Mouse (Mus musculus) hindbrain, embryonic 16.5 days (tissue): ENCODE data around the gene Rbbp6. TPM values are rescaled to one million over a fixed set of nuclear protein-coding genes. Genes with fewer than 3 reads are reported as not detected.

ENCODE experiments used
- ATAC-seq: fragments of 200-750 bp; cut with Nextera tagmentation; 2 replicates; pipeline ENCODE4 v1.8.0; 2017; ENCODE audit warnings: moderate TSS enrichment, moderate library complexity
- H3K27ac ChIP-seq: fragments of 300-500 bp; sonication (generic); 2 replicates; pipeline ENCODE4 v1.5.1; 2014; ENCODE audit warnings: low read depth, mild to moderate bottlenecking, control low read depth, low read length, moderate library complexity
- H3K27me3 ChIP-seq: fragments of 300-500 bp; sonication (generic); replicated peaks from 2 replicates; pipeline ENCODE4 v1.6.1; 2014; ENCODE audit warnings: low read length; ENCODE audit not compliant: control insufficient read depth, insufficient read depth
- H3K36me3 ChIP-seq: fragments of 300-500 bp; sonication (generic); 2 replicates; pipeline ENCODE4 v1.6.1; 2014; ENCODE audit warnings: mild to moderate bottlenecking, low read length, moderate library complexity, mixed read lengths; ENCODE audit not compliant: control insufficient read depth, insufficient read depth
- H3K4me1 ChIP-seq: fragments of 300-500 bp; sonication (generic); 2 replicates; pipeline ENCODE4 v1.6.1; 2014; ENCODE audit warnings: low read depth, low read length; ENCODE audit not compliant: control insufficient read depth, insufficient read depth
- H3K4me2 ChIP-seq: fragments of 300-500 bp; sonication (generic); 2 replicates; pipeline ENCODE4 v1.6.1; 2014; ENCODE audit warnings: mild to moderate bottlenecking, low read length, control low read depth, moderate library complexity
- H3K4me3 ChIP-seq: fragments of 300-500 bp; sonication (generic); 2 replicates; pipeline ENCODE4 v1.5.1; 2014; ENCODE audit warnings: mild to moderate bottlenecking, low read length, control low read depth, moderate library complexity
- H3K9ac ChIP-seq: fragments of 300-500 bp; sonication (generic); 2 replicates; pipeline ENCODE4 v1.6.1; 2014; ENCODE audit warnings: low read depth, mild to moderate bottlenecking, control low read depth, low read length, moderate library complexity
- H3K9me3 ChIP-seq: fragments of 300-500 bp; sonication (generic); 2 replicates; pipeline ENCODE4 v1.6.1; 2014; ENCODE audit warnings: mild to moderate bottlenecking, low read length, moderate library complexity; ENCODE audit not compliant: control insufficient read depth
- WGBS: fragments of 180-500 bp; shearing (Covaris S2); extraction: QIAGEN DNeasy Blood & Tissue Kit; methylation state at CpG from one replicate; pipeline ENCODE4 v1.1.7; 2014; 5-methylcytosine and 5-hydroxymethylcytosine counted together
- polyA plus RNA-seq: library from polyadenylated mRNA; unstranded; fragments of >200 nt; fragmentation: Nextera tagmentation; extraction: Ambion mirVana; gene quantifications from 2 replicates; pipeline ENCODE4 v1.2.1, GENCODE M21; 2015

Rbbp6 gene
- 19.5 and 20.2 TPM in 2 replicates for polyA plus RNA-seq

DNA sequence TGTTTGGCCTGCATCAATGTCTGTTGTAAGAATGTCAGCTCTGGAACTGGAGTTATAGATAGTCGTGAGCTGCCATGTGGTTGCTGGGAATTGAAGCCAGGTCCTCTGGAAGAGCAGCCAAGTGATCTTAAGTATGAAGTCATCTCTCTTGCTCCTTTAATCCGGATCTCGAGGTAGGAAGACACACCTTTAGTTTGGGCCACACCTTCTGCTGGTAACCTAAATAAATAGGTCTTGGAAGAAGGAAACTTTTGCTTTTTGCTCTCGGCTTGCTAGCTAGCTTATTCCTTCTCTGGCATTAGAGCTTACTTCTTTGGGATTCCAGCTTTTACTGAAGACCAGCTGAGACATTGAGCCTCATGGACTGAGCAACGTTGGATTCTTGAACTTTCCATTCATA, at the start of gene Rbbp6:
Gene Rbbp6, plus strand, starts transcription at position 301 of the 400 bp plus-strand sequence.
- WGBS = 86% methylated on average over 5 of the region's 5 CpGs
- no peaks in the 10 kb centered on the region for H3K4me1 ChIP-seq
- H3K4me3 ChIP-seq = no peak within 1 kb of the TSS
- no peak for ATAC-seq
- H3K27ac ChIP-seq = no peak within 1 kb of the TSS
- no peak within 1 kb of the TSS for H3K9ac ChIP-seq
- no peaks in the 10 kb centered on the region for H3K9me3 ChIP-seq
- no peaks in the 10 kb centered on the region for H3K36me3 ChIP-seq
- no peak within 1 kb of the TSS for H3K4me2 ChIP-seq
- no peaks in the 10 kb centered on the region for H3K27me3 ChIP-seq

- ATAC-seq = peak; percentile 71
- no peaks in the 10 kb centered on the region for H3K4me1 ChIP-seq
- WGBS = 48% methylated on average over 13 of the region's 13 CpGs
- H3K36me3 ChIP-seq = no peaks in the 10 kb centered on the region
- no peaks in the 10 kb centered on the region for H3K9me3 ChIP-seq
- H3K27ac ChIP-seq = no peak overlapping the region
- no peak overlapping the region for H3K4me3 ChIP-seq
- H3K4me2 ChIP-seq = no peak overlapping the region
- H3K9ac ChIP-seq = no peak overlapping the region
- H3K27me3 ChIP-seq = no peaks in the 10 kb centered on the region
Observed at GRCm38 (mm10) chr7:122919728-122920582, 45.5 kb upstream of the Rbbp6 start.

DNA sequence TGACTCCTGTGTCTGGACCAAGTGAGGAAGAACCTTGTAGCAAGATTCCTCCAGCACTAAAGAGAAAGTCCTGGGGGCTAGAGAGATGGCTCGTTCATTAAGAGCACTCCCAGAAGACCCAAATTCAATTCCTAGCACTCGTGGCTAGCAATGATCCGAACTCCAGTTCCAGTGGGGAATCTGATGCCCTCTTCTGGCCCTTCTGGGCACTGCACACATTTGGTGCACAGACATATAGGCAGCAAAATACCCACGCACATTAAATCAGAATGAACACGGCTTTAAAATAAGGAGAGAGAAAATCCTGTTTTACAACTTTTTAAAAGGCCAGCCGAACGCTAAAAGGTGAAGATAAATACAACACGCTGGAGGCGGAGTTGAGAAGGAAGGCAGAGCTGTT, 43.9 kb upstream of the Rbbp6 start:
- H3K27ac ChIP-seq = no peak overlapping the region
- no peak overlapping the region for H3K4me2 ChIP-seq
- no peak overlapping the region for H3K9ac ChIP-seq
- no peaks in the 10 kb centered on the region for H3K27me3 ChIP-seq
- no peak overlapping the region for H3K4me3 ChIP-seq
- no peak for ATAC-seq
- H3K36me3 ChIP-seq = no peaks in the 10 kb centered on the region
- no peaks in the 10 kb centered on the region for H3K9me3 ChIP-seq
- H3K4me1 ChIP-seq = no peaks in the 10 kb centered on the region
- WGBS = 80% methylated on average over 9 of the region's 9 CpGs

DNA sequence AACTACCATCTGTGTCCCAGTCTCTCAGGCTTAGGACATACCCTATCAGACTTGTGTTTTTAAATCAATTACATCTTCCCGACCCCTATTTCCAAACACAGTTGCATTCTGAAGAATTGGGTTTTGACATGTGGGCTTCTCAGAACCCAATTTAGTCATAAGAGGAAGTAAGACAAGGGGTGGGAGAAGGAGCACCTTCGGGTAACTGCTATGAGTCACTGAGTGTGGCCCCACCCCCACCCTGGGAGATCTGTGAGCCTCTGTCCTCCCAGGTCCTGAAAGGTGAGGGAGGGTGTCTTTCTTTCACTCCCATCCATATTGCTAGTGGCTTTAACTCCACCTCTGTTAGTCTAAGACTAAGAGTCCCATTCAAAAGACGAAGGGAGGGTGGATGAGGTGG, 41.2 kb upstream of the Rbbp6 start:
- H3K4me3 ChIP-seq = no peak overlapping the region
- WGBS = 85% methylated on average over 3 of the region's 3 CpGs
- no peak overlapping the region for H3K4me2 ChIP-seq
- no peaks in the 10 kb centered on the region for H3K9me3 ChIP-seq
- H3K27me3 ChIP-seq = no peaks in the 10 kb centered on the region
- H3K9ac ChIP-seq = no peak overlapping the region
- no peaks in the 10 kb centered on the region for H3K4me1 ChIP-seq
- no peak overlapping the region for H3K27ac ChIP-seq
- no peaks in the 10 kb centered on the region for H3K36me3 ChIP-seq
- no peak for ATAC-seq

DNA sequence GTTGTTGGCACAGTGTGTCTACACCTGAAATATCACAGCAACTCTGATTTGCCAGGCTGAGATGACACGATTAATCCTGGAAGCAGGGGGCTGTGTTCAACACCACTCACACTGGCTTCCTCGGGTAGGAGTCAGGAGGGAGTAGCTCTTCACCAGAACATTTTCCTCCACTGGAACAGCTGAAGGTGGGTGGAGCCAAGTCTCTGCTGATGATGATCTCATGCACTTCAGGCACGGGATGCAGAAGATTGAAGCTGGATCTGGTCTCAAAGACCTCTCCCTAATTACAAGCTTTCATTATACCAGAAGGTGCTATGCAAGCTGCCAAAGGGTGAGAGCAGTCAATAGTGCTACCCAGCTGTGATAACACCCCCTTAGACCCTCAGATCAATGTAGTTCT, 35.0 kb upstream of the Rbbp6 start:
- Histone ChIP-seq H3K9me3 (no peaks in the 10 kb centered on the region), H3K27ac (no peak overlapping the region), H3K27me3 (no peaks in the 10 kb centered on the region), H3K36me3 (no peaks in the 10 kb centered on the region), H3K9ac (no peak overlapping the region), H3K4me2 (no peak overlapping the region), H3K4me3 (no peak overlapping the region), H3K4me1 (no peaks in the 10 kb centered on the region)
- WGBS = 42% methylated on average over 3 of the region's 3 CpGs
- no peak for ATAC-seq

DNA sequence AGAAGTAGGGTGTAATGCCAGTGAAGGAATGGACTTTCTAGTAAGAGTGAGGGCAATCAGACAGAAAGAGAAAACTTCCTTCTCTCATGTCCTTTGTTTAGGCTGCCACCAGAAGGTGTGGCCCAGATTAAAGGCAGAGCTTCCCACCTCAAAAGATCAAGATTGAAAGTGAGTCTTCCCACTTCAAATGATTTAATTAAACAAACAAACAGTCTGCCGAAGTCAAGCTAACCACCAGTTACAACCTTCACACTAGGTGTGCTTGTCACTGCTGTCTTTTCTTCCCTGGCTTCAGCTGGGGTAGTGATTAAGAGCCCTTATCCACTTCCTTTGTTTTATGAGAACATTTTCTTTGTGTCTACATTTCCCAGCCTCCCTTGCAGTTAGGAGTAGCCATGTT, 33.3 kb upstream of the Rbbp6 start:
- H3K4me3 ChIP-seq = no peak overlapping the region
- H3K27me3 ChIP-seq = no peaks in the 10 kb centered on the region
- no peak overlapping the region for H3K9ac ChIP-seq
- no peaks in the 10 kb centered on the region for H3K9me3 ChIP-seq
- H3K36me3 ChIP-seq = no peaks in the 10 kb centered on the region
- H3K27ac ChIP-seq = no peak overlapping the region
- ATAC-seq = no peak
- WGBS = 26% methylated on average over 1 of the region's 1 CpGs
- no peaks in the 10 kb centered on the region for H3K4me1 ChIP-seq
- no peak overlapping the region for H3K4me2 ChIP-seq

DNA sequence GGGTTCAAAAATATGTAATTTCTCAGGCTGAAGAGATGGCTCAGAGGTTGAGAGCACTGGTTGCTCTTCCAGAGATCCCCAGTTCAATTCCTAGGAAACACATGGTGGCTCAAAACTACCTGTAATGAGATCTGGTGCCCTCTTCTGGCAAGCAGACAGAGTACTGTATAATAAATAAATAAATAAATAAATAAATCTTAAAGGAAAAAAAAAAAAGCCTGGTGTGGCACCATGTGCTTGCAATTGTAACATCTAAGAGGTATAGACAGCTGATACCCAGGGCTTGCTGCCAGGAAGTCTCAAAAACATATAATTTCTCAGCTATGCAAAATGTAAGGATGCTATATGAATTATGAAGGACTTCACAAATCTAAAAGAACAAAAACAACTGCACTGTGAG, 28.9 kb upstream of the Rbbp6 start:
- Histone ChIP-seq H3K9ac (no peak overlapping the region), H3K36me3 (no peaks in the 10 kb centered on the region), H3K4me3 (no peak overlapping the region), H3K4me2 (no peak overlapping the region), H3K27me3 (no peaks in the 10 kb centered on the region), H3K9me3 (no peaks in the 10 kb centered on the region), H3K4me1 (peaks cover 2% of the 10 kb centered on the region; the same call in 1 of the 2 replicates), H3K27ac (no peak overlapping the region)
- ATAC-seq = no peak

DNA sequence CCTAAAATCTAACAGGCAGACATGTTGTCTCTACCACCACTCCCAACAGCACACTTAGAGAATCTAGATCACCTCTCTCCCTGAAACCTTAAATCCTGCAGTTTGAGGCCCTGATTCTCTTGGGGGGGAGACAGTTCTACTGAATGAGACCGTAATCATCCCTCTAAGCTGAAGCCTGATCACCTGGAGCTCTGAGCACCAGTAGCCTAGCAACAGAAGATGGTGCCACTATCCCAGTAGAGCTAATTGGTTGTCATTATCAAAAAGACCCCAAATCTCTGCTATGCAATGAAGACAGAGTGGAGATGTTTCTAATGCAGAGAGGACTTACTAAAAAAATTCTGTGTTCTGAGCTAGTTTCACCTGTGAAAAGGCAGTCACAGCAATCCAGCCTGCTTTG, 27.3 kb upstream of the Rbbp6 start:
- Histone ChIP-seq H3K9me3 (no peaks in the 10 kb centered on the region), H3K27ac (no peak overlapping the region), H3K4me1 (peaks cover 2% of the 10 kb centered on the region; the same call in 1 of the 2 replicates), H3K4me2 (no peak overlapping the region), H3K9ac (no peak overlapping the region), H3K36me3 (no peaks in the 10 kb centered on the region), H3K4me3 (no peak overlapping the region), H3K27me3 (no peaks in the 10 kb centered on the region)
- 0 out of 2 replicates have a peak, but pooled peaks have one; percentile 20 for ATAC-seq
- WGBS = 61% methylated on average over 1 of the region's 1 CpGs

DNA sequence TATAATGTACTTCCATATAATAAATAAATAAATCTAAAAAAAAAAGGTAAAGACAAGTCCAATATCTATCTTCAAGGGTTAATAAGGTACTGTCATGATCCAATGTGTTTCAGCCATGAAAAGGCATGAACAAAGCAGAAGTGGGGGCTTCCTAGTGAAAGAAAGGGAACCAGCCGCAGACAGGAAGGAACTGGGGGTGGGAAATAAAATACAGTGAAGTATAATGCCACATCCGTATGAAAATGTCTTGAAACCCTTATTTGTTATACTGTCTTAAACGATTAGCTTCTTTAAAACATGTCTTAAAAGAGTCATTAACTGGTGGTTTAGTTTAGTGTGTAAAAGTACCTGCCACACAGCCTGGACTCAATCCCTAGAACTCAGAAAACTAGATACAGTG, 26.3 kb upstream of the Rbbp6 start:
- Histone ChIP-seq H3K9me3 (no peaks in the 10 kb centered on the region), H3K9ac (no peak overlapping the region), H3K36me3 (no peaks in the 10 kb centered on the region), H3K4me3 (no peak overlapping the region), H3K4me1 (peaks cover 2% of the 10 kb centered on the region; the same call in 1 of the 2 replicates), H3K4me2 (no peak overlapping the region), H3K27ac (no peak overlapping the region), H3K27me3 (no peaks in the 10 kb centered on the region)
- 87% methylated on average over 3 of the region's 3 CpGs for WGBS
- ATAC-seq = no peak
